Mouse (Mus musculus) midbrain, embryonic 15.5 days (tissue): ENCODE data around the gene Daam1. TPM values are rescaled to one million over a fixed set of nuclear protein-coding genes. Genes with fewer than 3 reads are reported as not detected.

Experiments
- ATAC-seq: fragments of 200-750 bp; cut with Nextera tagmentation; replicated peaks from 2 replicates; pipeline ENCODE4 v1.8.0; 2017; ENCODE audit warnings: moderate TSS enrichment
- H3K27ac ChIP-seq: fragments of 300-500 bp; sonication (generic); 2 replicates; pipeline ENCODE4 v1.5.1; 2015; ENCODE audit warnings: mild to moderate bottlenecking, inconsistent platforms
- H3K27me3 ChIP-seq: fragments of 300-500 bp; sonication (generic); replicated peaks from 2 replicates; pipeline ENCODE4 v1.6.1; 2015; ENCODE audit warnings: inconsistent platforms
- H3K36me3 ChIP-seq: fragments of 300-500 bp; sonication (generic); replicated peaks from 2 replicates; pipeline ENCODE4 v1.6.1; 2015; ENCODE audit warnings: inconsistent platforms
- H3K4me1 ChIP-seq: fragments of 300-500 bp; sonication (generic); 2 replicates; pipeline ENCODE4 v1.6.1; 2015; ENCODE audit warnings: inconsistent platforms
- H3K4me2 ChIP-seq: fragments of 300-500 bp; sonication (generic); 2 replicates; pipeline ENCODE4 v1.6.1; 2015; ENCODE audit warnings: inconsistent platforms, mild to moderate bottlenecking, moderate library complexity
- H3K4me3 ChIP-seq: fragments of 300-500 bp; sonication (generic); 2 replicates; pipeline ENCODE4 v1.5.1; 2015; ENCODE audit warnings: mild to moderate bottlenecking, inconsistent platforms
- H3K9ac ChIP-seq: fragments of 300-500 bp; sonication (generic); 2 replicates; pipeline ENCODE4 v1.6.1; 2015; ENCODE audit warnings: mild to moderate bottlenecking, inconsistent platforms
- H3K9me3 ChIP-seq: fragments of 300-500 bp; sonication (generic); 2 replicates; pipeline ENCODE4 v1.6.1; 2016; ENCODE audit warnings: inconsistent platforms
- WGBS: fragments of 180-500 bp; shearing (Covaris S2); methylation state at CpG from one replicate; pipeline ENCODE4 v1.1.7; 2015; ENCODE audit warnings: mixed read lengths; 5-methylcytosine and 5-hydroxymethylcytosine counted together
- polyA plus RNA-seq: library from polyadenylated mRNA; unstranded; fragments of >200 nt; fragmentation: Nextera tagmentation; extraction: Ambion mirVana; gene quantifications from 2 replicates; pipeline ENCODE4 v1.2.1, GENCODE M21; 2015

Daam1 gene
- polyA plus RNA-seq, 1 experiment from 2014 or later = 31.4 TPM

- H3K27me3 ChIP-seq = no peaks in the 10 kb centered on the region
- no peaks in the 10 kb centered on the region for H3K9me3 ChIP-seq
- peaks cover 3% of the 10 kb centered on the region; the same call in 1 of the 2 replicates for H3K4me1 ChIP-seq
- 90% methylated on average over 13 of the region's 13 CpGs for WGBS
- no peak for ATAC-seq
- H3K4me2 ChIP-seq = no peak overlapping the region
- H3K9ac ChIP-seq = no peak overlapping the region
- H3K4me3 ChIP-seq = no peak overlapping the region
- H3K27ac ChIP-seq = no peak overlapping the region
- peaks cover 23% of the 10 kb centered on the region for H3K36me3 ChIP-seq
Measured at GRCm38 (mm10) chr12:71950095-71950877, 119.4 kb downstream of the Daam1 start.

GRCm38 (mm10) chr12:71954180-71954935 is 123.5 kb downstream of the Daam1 start:
- 0 out of 2 replicates have a peak overlapping the region, but pooled peaks have one; percentile 9 for H3K27ac ChIP-seq
- H3K27me3 ChIP-seq = no peaks in the 10 kb centered on the region
- H3K4me2 ChIP-seq = no peak overlapping the region
- no peak overlapping the region for H3K4me3 ChIP-seq
- peaks cover 17% of the 10 kb centered on the region; the same call in 1 of the 2 replicates for H3K4me1 ChIP-seq
- 60% methylated on average over 5 of the region's 5 CpGs for WGBS
- H3K9ac ChIP-seq = no peak overlapping the region
- H3K9me3 ChIP-seq = no peaks in the 10 kb centered on the region
- H3K36me3 ChIP-seq = peaks cover 8% of the 10 kb centered on the region; the same call in 1 of the 2 replicates
- ATAC-seq = no peak

- no peak overlapping the region for H3K27ac ChIP-seq
- 34% methylated on average over 6 of the region's 6 CpGs for WGBS
- no peaks in the 10 kb centered on the region for H3K27me3 ChIP-seq
- H3K36me3 ChIP-seq = peaks cover 16% of the 10 kb centered on the region; the same call in 1 of the 2 replicates
- peak; percentile 33; the same call in 1 of the 2 replicates for ATAC-seq
- H3K9ac ChIP-seq = no peak overlapping the region
- H3K4me2 ChIP-seq = no peak overlapping the region
- peaks cover 17% of the 10 kb centered on the region; the same call in 1 of the 2 replicates for H3K4me1 ChIP-seq
- H3K4me3 ChIP-seq = no peak overlapping the region
- H3K9me3 ChIP-seq = no peaks in the 10 kb centered on the region
Measured at GRCm38 (mm10) chr12:71956980-71957379, 126.1 kb downstream of the Daam1 start.

- Histone ChIP-seq H3K4me1 (peaks cover 17% of the 10 kb centered on the region; the same call in 1 of the 2 replicates), H3K27me3 (no peaks in the 10 kb centered on the region), H3K36me3 (peaks cover 15% of the 10 kb centered on the region; the same call in 1 of the 2 replicates), H3K9ac (no peak overlapping the region), H3K27ac (no peak overlapping the region), H3K4me2 (no peak overlapping the region), H3K4me3 (no peak overlapping the region), H3K9me3 (no peaks in the 10 kb centered on the region)
- WGBS = 48% methylated on average over 5 of the region's 5 CpGs
- no peak for ATAC-seq
Measured at GRCm38 (mm10) chr12:71957496-71957895, 126.6 kb downstream of the Daam1 start.

GRCm38 (mm10) chr12:71959351-71959991 is 128.6 kb downstream of the Daam1 start:
- WGBS = 20% methylated on average over 6 of the region's 6 CpGs

GRCm38 (mm10) chr12:71961671-71962070 is 130.8 kb downstream of the Daam1 start:
- Histone ChIP-seq H3K27ac (no peak overlapping the region), H3K36me3 (peaks cover 16% of the 10 kb centered on the region; the same call in 1 of the 2 replicates), H3K4me2 (no peak overlapping the region), H3K9ac (no peak overlapping the region), H3K4me3 (no peak overlapping the region), H3K4me1 (0 out of 2 replicates have a peak, but pooled peaks cover 8% of the 10 kb centered on the region), H3K9me3 (no peaks in the 10 kb centered on the region), H3K27me3 (no peaks in the 10 kb centered on the region)
- WGBS = 86% methylated on average over 3 of the region's 3 CpGs
- no peak for ATAC-seq

More at GRCm38 (mm10) chr12:71959351-71959991, 128.6 kb downstream of the Daam1 start:
- ATAC-seq = no peak
- H3K36me3 ChIP-seq = peaks cover 16% of the 10 kb centered on the region; the same call in 1 of the 2 replicates
- no peak overlapping the region for H3K27ac ChIP-seq
- H3K9ac ChIP-seq = no peak overlapping the region
- H3K4me1 ChIP-seq = 0 out of 2 replicates have a peak, but pooled peaks cover 14% of the 10 kb centered on the region
- H3K4me3 ChIP-seq = no peak overlapping the region
- H3K9me3 ChIP-seq = no peaks in the 10 kb centered on the region
- H3K4me2 ChIP-seq = no peak overlapping the region
- no peaks in the 10 kb centered on the region for H3K27me3 ChIP-seq

- H3K9me3 ChIP-seq = no peaks in the 10 kb centered on the region
- H3K4me2 ChIP-seq = no peak overlapping the region
- peaks cover 16% of the 10 kb centered on the region; the same call in 1 of the 2 replicates for H3K36me3 ChIP-seq
- H3K27me3 ChIP-seq = no peaks in the 10 kb centered on the region
- no peak overlapping the region for H3K9ac ChIP-seq
- WGBS = 70% methylated on average over 4 of the region's 4 CpGs
- ATAC-seq = no peak
- H3K27ac ChIP-seq = no peak overlapping the region
- no peak overlapping the region for H3K4me3 ChIP-seq
- 0 out of 2 replicates have a peak, but pooled peaks cover 1% of the 10 kb centered on the region for H3K4me1 ChIP-seq
Measured at GRCm38 (mm10) chr12:71962616-71963015, 131.7 kb downstream of the Daam1 start.

- H3K9me3 ChIP-seq = no peaks in the 10 kb centered on the region
- no peak overlapping the region for H3K27ac ChIP-seq
- 79% methylated on average over 4 of the region's 4 CpGs for WGBS
- ATAC-seq = no peak
- no peaks in the 10 kb centered on the region for H3K27me3 ChIP-seq
- H3K4me2 ChIP-seq = no peak overlapping the region
- H3K36me3 ChIP-seq = peaks cover 11% of the 10 kb centered on the region; the same call in 1 of the 2 replicates
- no peak overlapping the region for H3K4me3 ChIP-seq
- H3K9ac ChIP-seq = no peak overlapping the region
- no peaks in the 10 kb centered on the region; the same call in 1 of the 2 replicates for H3K4me1 ChIP-seq
Measured at GRCm38 (mm10) chr12:71968592-71968991, 137.7 kb downstream of the Daam1 start.

GRCm38 (mm10) chr12:71969022-71969421 is 138.1 kb downstream of the Daam1 start:
- Histone ChIP-seq H3K27me3 (no peaks in the 10 kb centered on the region), H3K4me3 (no peak overlapping the region), H3K36me3 (peaks cover 13% of the 10 kb centered on the region; the same call in 1 of the 2 replicates), H3K9ac (no peak overlapping the region), H3K4me2 (no peak overlapping the region), H3K27ac (no peak overlapping the region), H3K4me1 (no peaks in the 10 kb centered on the region; the same call in 1 of the 2 replicates), H3K9me3 (no peaks in the 10 kb centered on the region)
- WGBS = 27% methylated on average over 3 of the region's 3 CpGs
- ATAC-seq = no peak

- no peak overlapping the region for H3K4me2 ChIP-seq
- H3K4me3 ChIP-seq = no peak overlapping the region
- H3K9ac ChIP-seq = no peak overlapping the region
- H3K27ac ChIP-seq = no peak overlapping the region
- H3K36me3 ChIP-seq = peaks cover 13% of the 10 kb centered on the region; the same call in 1 of the 2 replicates
- no peak for ATAC-seq
- WGBS = 76% methylated on average over 9 of the region's 9 CpGs
- no peaks in the 10 kb centered on the region for H3K9me3 ChIP-seq
- H3K4me1 ChIP-seq = no peaks in the 10 kb centered on the region; the same call in 1 of the 2 replicates
- H3K27me3 ChIP-seq = no peaks in the 10 kb centered on the region
Measured at GRCm38 (mm10) chr12:71969439-71969838, 138.6 kb downstream of the Daam1 start.

GRCm38 (mm10) chr12:71969941-71970629 is 139.2 kb downstream of the Daam1 start:
- Histone ChIP-seq H3K4me2 (no peak overlapping the region), H3K9ac (no peak overlapping the region), H3K27me3 (no peaks in the 10 kb centered on the region), H3K9me3 (no peaks in the 10 kb centered on the region), H3K36me3 (peaks cover 14% of the 10 kb centered on the region; the same call in 1 of the 2 replicates), H3K27ac (no peak overlapping the region), H3K4me1 (peaks cover under 1% of the 10 kb centered on the region; the same call in 1 of the 2 replicates), H3K4me3 (no peak overlapping the region)
- 56% methylated on average over 12 of the region's 12 CpGs for WGBS
- no peak for ATAC-seq
